Mouse (Mus musculus) embryonic facial prominence, embryonic 15.5 days (tissue): ENCODE results near the gene Ppp2r3a. TPM values are rescaled to one million over a fixed set of nuclear protein-coding genes. Genes with fewer than 3 reads are reported as not detected.
A peak's percentile ranks its signal among the peaks of the same experiment; 100 is the strongest.

Source experiments
- ATAC-seq: fragments of 200-750 bp; cut with Nextera tagmentation; 2 replicates; pipeline ENCODE4 v1.8.0; 2017; ENCODE audit warnings: low read depth, moderate TSS enrichment; ENCODE audit not compliant: insufficient number of reproducible peaks, low FRiP score, low TSS enrichment
- H3K27ac ChIP-seq: fragments of 300-500 bp; sonication (generic); replicated peaks from 2 replicates; pipeline ENCODE4 v1.5.1; 2015; ENCODE audit warnings: mild to moderate bottlenecking, inconsistent platforms
- H3K27me3 ChIP-seq: fragments of 300-500 bp; sonication (generic); 2 replicates; pipeline ENCODE4 v1.6.1; 2015; ENCODE audit warnings: inconsistent platforms
- H3K36me3 ChIP-seq: fragments of 300-500 bp; sonication (generic); 2 replicates; pipeline ENCODE4 v1.6.1; 2015; ENCODE audit warnings: mild to moderate bottlenecking, inconsistent platforms
- H3K4me1 ChIP-seq: fragments of 300-500 bp; sonication (generic); 2 replicates; pipeline ENCODE4 v1.6.1; 2015; ENCODE audit warnings: inconsistent platforms
- H3K4me2 ChIP-seq: fragments of 300-500 bp; sonication (generic); replicated peaks from 2 replicates; pipeline ENCODE4 v1.6.1; 2015; ENCODE audit warnings: mild to moderate bottlenecking, inconsistent platforms
- H3K4me3 ChIP-seq: fragments of 300-500 bp; sonication (generic); replicated peaks from 2 replicates; pipeline ENCODE4 v1.5.1; 2015; ENCODE audit warnings: mild to moderate bottlenecking, inconsistent platforms
- H3K9ac ChIP-seq: fragments of 300-500 bp; sonication (generic); 2 replicates; pipeline ENCODE4 v1.6.1; 2015; ENCODE audit warnings: inconsistent platforms
- H3K9me3 ChIP-seq: fragments of 300-500 bp; sonication (generic); replicated peaks from 2 replicates; pipeline ENCODE4 v1.6.1; 2016; ENCODE audit warnings: inconsistent platforms
- WGBS: fragments of 180-500 bp; shearing (Covaris S2); methylation state at CpG from one replicate; pipeline ENCODE4 v1.1.7; 2015; 5-methylcytosine and 5-hydroxymethylcytosine counted together
- polyA plus RNA-seq: library from polyadenylated mRNA; unstranded; fragments of >200 nt; fragmentation: Nextera tagmentation; extraction: Ambion mirVana; gene quantifications from 2 replicates; pipeline ENCODE4 v1.2.1, GENCODE M21; 2015

Ppp2r3a gene
- 16.1 and 18.5 TPM in 2 replicates for polyA plus RNA-seq

GRCm38 (mm10) chr9:101251644-101252337 is at the start of gene Ppp2r3a:
Gene Ppp2r3a, minus strand, starts transcription at chr9:101251795.
- WGBS, result 6% methylated on average over 44 of the region's 50 CpGs
- peaks cover 15% of the 10 kb centered on the region; the same call in 1 of the 2 replicates for H3K4me1 ChIP-seq
- ATAC-seq, result peak; percentile 93
- peak within 1 kb of the TSS; percentile 76 for H3K4me2 ChIP-seq
- H3K4me3 ChIP-seq, result peak within 1 kb of the TSS; percentile 73
- H3K9me3 ChIP-seq, result no peaks in the 10 kb centered on the region
- no peaks in the 10 kb centered on the region for H3K36me3 ChIP-seq
- peak within 1 kb of the TSS; percentile 99 for H3K27ac ChIP-seq
- no peaks in the 10 kb centered on the region for H3K27me3 ChIP-seq
- H3K9ac ChIP-seq, result peak within 1 kb of the TSS; percentile 79

- no peak overlapping the region for H3K4me2 ChIP-seq
- WGBS, result 78% methylated on average over 4 of the region's 4 CpGs
- no peak overlapping the region for H3K27ac ChIP-seq
- H3K27me3 ChIP-seq, result no peaks in the 10 kb centered on the region
- no peak for ATAC-seq
- no peaks in the 10 kb centered on the region for H3K36me3 ChIP-seq
- no peak overlapping the region for H3K9ac ChIP-seq
- no peaks in the 10 kb centered on the region for H3K9me3 ChIP-seq
- no peak overlapping the region for H3K4me3 ChIP-seq
- no peaks in the 10 kb centered on the region for H3K4me1 ChIP-seq
Measured at GRCm38 (mm10) chr9:101300441-101300935, 48.9 kb upstream of the Ppp2r3a start.

- Histone ChIP-seq H3K9me3 (no peaks in the 10 kb centered on the region), H3K4me2 (no peak overlapping the region), H3K9ac (no peak overlapping the region), H3K36me3 (no peaks in the 10 kb centered on the region), H3K4me3 (no peak overlapping the region), H3K27ac (no peak overlapping the region), H3K4me1 (no peaks in the 10 kb centered on the region; the same call in 1 of the 2 replicates), H3K27me3 (no peaks in the 10 kb centered on the region)
- 71% methylated on average over 19 of the region's 19 CpGs for WGBS
- no peak for ATAC-seq
Measured at GRCm38 (mm10) chr9:101291676-101292660, 40.4 kb upstream of the Ppp2r3a start.

GRCm38 (mm10) chr9:101290876-101291275 is 39.3 kb upstream of the Ppp2r3a start:
- no peak overlapping the region for H3K4me2 ChIP-seq
- H3K9me3 ChIP-seq, result no peaks in the 10 kb centered on the region
- no peaks in the 10 kb centered on the region for H3K36me3 ChIP-seq
- no peak overlapping the region for H3K9ac ChIP-seq
- no peak for ATAC-seq
- H3K27ac ChIP-seq, result no peak overlapping the region
- H3K27me3 ChIP-seq, result no peaks in the 10 kb centered on the region
- no peak overlapping the region for H3K4me3 ChIP-seq
- WGBS, result 59% methylated on average over 1 of the region's 1 CpGs
- no peaks in the 10 kb centered on the region; the same call in 1 of the 2 replicates for H3K4me1 ChIP-seq

GRCm38 (mm10) chr9:101289750-101290149 is 38.2 kb upstream of the Ppp2r3a start:
- no peak for ATAC-seq
- Histone ChIP-seq H3K4me1 (no peaks in the 10 kb centered on the region; the same call in 1 of the 2 replicates), H3K9ac (no peak overlapping the region), H3K36me3 (no peaks in the 10 kb centered on the region), H3K4me2 (peak overlapping the region; percentile 17), H3K9me3 (no peaks in the 10 kb centered on the region), H3K27me3 (no peaks in the 10 kb centered on the region), H3K4me3 (0 out of 2 replicates have a peak overlapping the region, but pooled peaks have one; percentile 8), H3K27ac (peak overlapping the region; percentile 71)
- WGBS, result 57% methylated on average over 11 of the region's 11 CpGs

GRCm38 (mm10) chr9:101288901-101289647 is 37.5 kb upstream of the Ppp2r3a start:
- Histone ChIP-seq H3K4me3 (0 out of 2 replicates have a peak overlapping the region, but pooled peaks have one; percentile 8), H3K27me3 (no peaks in the 10 kb centered on the region), H3K4me2 (peak overlapping the region; percentile 17; the same call in 1 of the 2 replicates), H3K9me3 (no peaks in the 10 kb centered on the region), H3K36me3 (no peaks in the 10 kb centered on the region), H3K9ac (no peak overlapping the region), H3K27ac (peak overlapping the region; percentile 71), H3K4me1 (no peaks in the 10 kb centered on the region; the same call in 1 of the 2 replicates)
- 75% methylated on average over 14 of the region's 14 CpGs for WGBS
- ATAC-seq, result no peak; the same call in 1 of the 2 replicates

GRCm38 (mm10) chr9:101286766-101287165 is 35.2 kb upstream of the Ppp2r3a start:
- Histone ChIP-seq H3K4me3 (no peak overlapping the region), H3K9me3 (no peaks in the 10 kb centered on the region), H3K27ac (no peak overlapping the region), H3K36me3 (no peaks in the 10 kb centered on the region), H3K27me3 (no peaks in the 10 kb centered on the region), H3K4me2 (no peak overlapping the region), H3K4me1 (no peaks in the 10 kb centered on the region; the same call in 1 of the 2 replicates), H3K9ac (no peak overlapping the region)
- 77% methylated on average over 4 of the region's 4 CpGs for WGBS
- ATAC-seq, result no peak

GRCm38 (mm10) chr9:101284049-101284448 is 32.5 kb upstream of the Ppp2r3a start:
- Histone ChIP-seq H3K4me3 (no peak overlapping the region), H3K9ac (no peak overlapping the region), H3K27ac (no peak overlapping the region), H3K9me3 (no peaks in the 10 kb centered on the region), H3K36me3 (no peaks in the 10 kb centered on the region), H3K27me3 (no peaks in the 10 kb centered on the region), H3K4me1 (no peaks in the 10 kb centered on the region), H3K4me2 (no peak overlapping the region)
- 54% methylated on average over 4 of the region's 4 CpGs for WGBS
- no peak for ATAC-seq

- H3K36me3 ChIP-seq, result no peaks in the 10 kb centered on the region
Measured at GRCm38 (mm10) chr9:101282651-101283050, 31.1 kb upstream of the Ppp2r3a start.

GRCm38 (mm10) chr9:101281906-101282305 is 30.3 kb upstream of the Ppp2r3a start:
- Histone ChIP-seq H3K9me3 (no peaks in the 10 kb centered on the region), H3K4me2 (no peak overlapping the region), H3K27ac (no peak overlapping the region), H3K4me3 (no peak overlapping the region), H3K27me3 (no peaks in the 10 kb centered on the region), H3K9ac (no peak overlapping the region), H3K36me3 (no peaks in the 10 kb centered on the region), H3K4me1 (no peaks in the 10 kb centered on the region)
- 84% methylated on average over 4 of the region's 4 CpGs for WGBS
- ATAC-seq, result no peak

More at GRCm38 (mm10) chr9:101282651-101283050, 31.1 kb upstream of the Ppp2r3a start:
- H3K9me3 ChIP-seq, result no peaks in the 10 kb centered on the region
- WGBS, result 51% methylated on average over 6 of the region's 6 CpGs
- no peaks in the 10 kb centered on the region for H3K4me1 ChIP-seq
- no peak for ATAC-seq
- H3K4me2 ChIP-seq, result no peak overlapping the region
- H3K27me3 ChIP-seq, result no peaks in the 10 kb centered on the region
- no peak overlapping the region for H3K9ac ChIP-seq
- no peak overlapping the region for H3K27ac ChIP-seq
- H3K4me3 ChIP-seq, result no peak overlapping the region
